Mouse (Mus musculus): ENCODE measurements around the gene Gzmk.

DNA sequence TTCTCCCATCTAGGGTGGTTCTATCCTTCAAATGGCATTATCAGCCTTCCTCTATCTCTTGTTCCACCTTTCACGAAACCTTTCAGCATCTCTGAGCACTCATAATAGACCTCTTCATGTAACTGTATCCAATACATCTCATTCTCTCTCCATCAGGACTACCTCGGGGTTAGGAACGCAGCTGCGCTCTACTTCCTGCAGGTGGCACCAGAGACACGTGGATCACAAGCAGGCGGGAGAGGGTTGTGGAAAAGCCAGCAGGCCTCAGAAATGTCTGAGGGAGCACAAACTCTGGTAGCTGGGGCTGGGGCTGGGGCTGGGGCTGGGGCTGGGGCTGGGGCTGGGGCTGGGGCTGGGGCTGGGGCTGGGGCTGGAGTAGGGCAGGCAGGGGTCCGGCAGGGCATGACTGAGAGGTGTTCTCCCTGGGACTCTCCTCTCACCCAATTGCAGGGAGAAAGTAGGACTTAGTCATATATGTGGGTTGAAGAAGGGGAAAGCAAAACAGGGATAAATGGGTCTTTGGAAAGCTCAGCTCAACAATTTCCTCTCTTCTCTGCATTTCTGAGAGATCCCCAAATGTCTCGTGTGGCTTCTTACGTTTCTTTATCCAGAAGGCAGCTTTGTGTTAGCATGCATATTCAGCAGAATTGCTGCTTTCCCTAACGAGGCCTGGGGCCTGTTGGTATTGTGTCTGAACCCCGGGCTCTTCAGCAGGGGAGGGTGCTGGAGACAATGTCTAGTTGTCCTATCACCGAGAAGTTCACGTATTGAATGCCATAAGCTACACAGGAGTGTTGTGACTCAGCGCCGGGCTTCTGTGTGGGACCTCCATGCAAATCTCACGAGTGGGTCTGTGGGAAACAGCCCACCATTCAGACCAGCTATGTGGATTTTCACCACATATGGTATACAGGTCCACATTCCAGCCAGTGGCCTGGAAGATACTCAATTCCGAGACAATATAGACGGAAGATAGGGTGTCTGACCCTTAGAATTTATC is 44.4 kb upstream of the Gzmk start:
- TF ChIP-seq POLR2AphosphoS5 (IDR thresholded peaks at IDR 0.05; ENCODE audit: borderline replicate concordance, low read depth, low read length) (no peak), CTCF (IDR thresholded peaks at IDR 0.05 in 2 of 3, conservative IDR thresholded peaks at IDR 0.05 in 1 of 3; ENCODE audit: control insufficient read depth in 1 of 3, insufficient read depth in 1 of 3, low read depth in 2 of 3, low read length in 3 of 3, poor library complexity in 1 of 3, severe bottlenecking in 1 of 3) (peak; percentile 59 to 90 (median 80)), TAL1 (IDR thresholded peaks at IDR 0.05; ENCODE audit: low read length) (no peak), POLR2A (IDR thresholded peaks at IDR 0.05; ENCODE audit: control insufficient read depth in 1 of 2, insufficient read depth in 1 of 2, low read depth in 1 of 2, low read length in 2 of 2, poor library complexity in 1 of 2) (no peak)
